In genomic region chr1:152687099-152687730, GRCm38 (mm10) we compare ENCODE assay signal across 8 mouse cellular contexts.
DNase-seq lines count a peak whose midpoint lies in the region; ATAC-seq lines count a peak whose summit lies in the region.

No protein-coding gene starts in this region.

- no peaks in the 10 kb centered on the region for H3K36me3 ChIP-seq in heart, embryonic 12.5 days
- H3K36me3 ChIP-seq in limb, embryonic 10.5 days: no peaks in the 10 kb centered on the region
- H3K36me3 ChIP-seq in midbrain, embryonic 14.5 days (ENCODE audit: control insufficient read depth, insufficient read depth, low read length): no peaks in the 10 kb centered on the region

- WGBS in heart, embryonic 12.5 days: 6% methylated on average over 6 of the region's 6 CpGs
- WGBS in limb, embryonic 10.5 days: 3% methylated on average over 6 of the region's 6 CpGs
- 17% methylated on average over 6 of the region's 6 CpGs for WGBS in midbrain, embryonic 14.5 days

- H3K4me1 ChIP-seq in heart, embryonic 12.5 days (replicated peaks): peaks cover 83% of the 10 kb centered on the region
- peaks cover 73% of the 10 kb centered on the region for H3K4me1 ChIP-seq in limb, embryonic 10.5 days
- H3K4me1 ChIP-seq in midbrain, embryonic 14.5 days (ENCODE audit: control insufficient read depth, insufficient read depth, low read length): 0 out of 2 replicates have a peak, but pooled peaks cover 7% of the 10 kb centered on the region

- no peaks in the 10 kb centered on the region for H3K27me3 ChIP-seq in heart, embryonic 12.5 days (replicated peaks)
- no peaks in the 10 kb centered on the region for H3K27me3 ChIP-seq in limb, embryonic 10.5 days (ENCODE audit: low read depth, poor library complexity, severe bottlenecking)
- H3K27me3 ChIP-seq in midbrain, embryonic 14.5 days (ENCODE audit: control insufficient read depth, insufficient read depth, low read length): no peaks in the 10 kb centered on the region

- peak; percentile 53 for ATAC-seq in heart, embryonic 12.5 days (ENCODE audit: insufficient number of reproducible peaks, low FRiP score)
- no peak for ATAC-seq in midbrain, embryonic 14.5 days (ENCODE audit: low FRiP score, low TSS enrichment)
- no peak for ATAC-seq in activated CD4-positive, CD25-positive, alpha-beta regulatory T cell, adult 4 months

- H3K9ac ChIP-seq in heart, embryonic 12.5 days: peak overlapping the region; percentile 56
- H3K9ac ChIP-seq in midbrain, embryonic 14.5 days (replicated peaks; ENCODE audit: low read length): 0 out of 2 replicates have a peak overlapping the region, but pooled peaks have one; percentile 26

- peak overlapping the region; percentile 38 for H3K4me2 ChIP-seq in heart, embryonic 12.5 days
- no peak overlapping the region for H3K4me2 ChIP-seq in midbrain, embryonic 14.5 days (ENCODE audit: low read length)

- peak overlapping the region; percentile 87 for H3K27ac ChIP-seq in heart, embryonic 12.5 days (ENCODE audit: poor library complexity, severe bottlenecking)
- peak overlapping the region; percentile 89 for H3K27ac ChIP-seq in limb, embryonic 10.5 days
- no peak overlapping the region for H3K27ac ChIP-seq in midbrain, embryonic 14.5 days (replicated peaks; ENCODE audit: low read depth, low read length)

- no peaks in the 10 kb centered on the region for H3K9me3 ChIP-seq in heart, embryonic 12.5 days (replicated peaks)
- H3K9me3 ChIP-seq in limb, embryonic 10.5 days (replicated peaks): no peaks in the 10 kb centered on the region
- no peaks in the 10 kb centered on the region for H3K9me3 ChIP-seq in midbrain, embryonic 14.5 days (ENCODE audit: control insufficient read depth, low read length)

- peak; percentile 52 for DNase-seq in 3T3-L1 (ENCODE audit: low read depth, low spot score)
- DNase-seq in embryo, embryonic 11 days: peak; percentile 84
- peak; percentile 82 for DNase-seq in limb, embryonic 10.5 days (ENCODE audit: low spot score)
- peak; percentile 29 for DNase-seq in midbrain, embryonic 14.5 days
- DNase-seq in spleen, postnatal 4 days (ENCODE audit: low spot score in 2 of 2): no peak
- no peak for DNase-seq in urinary bladder, postnatal 25 days (ENCODE audit: low spot score)

- H3K4me3 ChIP-seq in heart, embryonic 12.5 days: no peak overlapping the region
- H3K4me3 ChIP-seq in limb, embryonic 10.5 days: peak overlapping the region; percentile 34
- no peak overlapping the region for H3K4me3 ChIP-seq in midbrain, embryonic 14.5 days (replicated peaks; ENCODE audit: low read depth, low read length)

Comparison
In these comparisons a context has a peak if more than half of its experiments do, and no peak if none do; other contexts are left out.
1. DNase-seq: peak in 3T3-L1 (single experiment), embryo, embryonic 11 days (single experiment), limb, embryonic 10.5 days (single experiment) and midbrain, embryonic 14.5 days (single experiment); none in spleen, postnatal 4 days (0 of 2) and urinary bladder, postnatal 25 days (single experiment).